Mouse (Mus musculus) midbrain, embryonic 11.5 days (tissue): ENCODE measurements around the gene Zfp831. TPM values are rescaled to one million over a fixed set of nuclear protein-coding genes. Genes with fewer than 3 reads are reported as not detected.
A peak's percentile ranks its signal among the peaks of the same experiment; 100 is the strongest.

ENCODE experiments used
- ATAC-seq: fragments of 200-750 bp; cut with Nextera tagmentation; 2 replicates; pipeline ENCODE4 v1.8.0; 2017; ENCODE audit warnings: moderate TSS enrichment, moderate library complexity; ENCODE audit not compliant: low FRiP score
- DNase-seq: peaks from one replicate; pipeline ENCODE4 v3.0.0; 2015; ENCODE audit warnings: low spot score; ENCODE audit errors: missing footprints
- H3K27ac ChIP-seq: fragments of 300-500 bp; sonication (generic); 2 replicates; pipeline ENCODE4 v1.5.1; 2014; ENCODE audit warnings: low read depth, low read length
- H3K27me3 ChIP-seq: fragments of 300-500 bp; sonication (generic); 2 replicates; pipeline ENCODE4 v1.6.1; 2014; ENCODE audit warnings: mild to moderate bottlenecking, low read length, moderate library complexity, mixed read lengths; ENCODE audit not compliant: control insufficient read depth, insufficient read depth
- H3K36me3 ChIP-seq: fragments of 300-500 bp; sonication (generic); 2 replicates; pipeline ENCODE4 v1.6.1; 2014; ENCODE audit warnings: mild to moderate bottlenecking, low read length, moderate library complexity, mixed read lengths; ENCODE audit not compliant: control insufficient read depth, insufficient read depth
- H3K4me1 ChIP-seq: fragments of 300-500 bp; sonication (generic); 2 replicates; pipeline ENCODE4 v1.6.1; 2014; ENCODE audit warnings: low read length; ENCODE audit not compliant: control insufficient read depth, insufficient read depth
- H3K4me2 ChIP-seq: fragments of 300-500 bp; sonication (generic); 2 replicates; pipeline ENCODE4 v1.6.1; 2014; ENCODE audit warnings: mild to moderate bottlenecking, moderate library complexity
- H3K4me3 ChIP-seq: fragments of 300-500 bp; sonication (generic); 2 replicates; pipeline ENCODE4 v1.5.1; 2014; ENCODE audit warnings: low read depth, low read length
- H3K9ac ChIP-seq: fragments of 300-500 bp; sonication (generic); 2 replicates; pipeline ENCODE4 v1.6.1; 2014; ENCODE audit warnings: low read length
- H3K9me3 ChIP-seq: fragments of 300-500 bp; sonication (generic); 2 replicates; pipeline ENCODE4 v1.6.1; 2016; ENCODE audit warnings: low read length; ENCODE audit not compliant: control insufficient read depth
- WGBS: fragments of 180-500 bp; shearing (Covaris S2); extraction: QIAGEN DNeasy Blood & Tissue Kit; methylation state at CpG from one replicate; pipeline ENCODE4 v1.1.7; 2014; 5-methylcytosine and 5-hydroxymethylcytosine counted together
- polyA plus RNA-seq: library from polyadenylated mRNA; unstranded; fragments of >200 nt; fragmentation: Nextera tagmentation; extraction: Ambion mirVana; gene quantifications from 2 replicates; pipeline ENCODE4 v1.2.1, GENCODE M21; 2014

Zfp831 gene
- polyA plus RNA-seq, 1 experiment from 2014 or later: 0.01 TPM

DNA sequence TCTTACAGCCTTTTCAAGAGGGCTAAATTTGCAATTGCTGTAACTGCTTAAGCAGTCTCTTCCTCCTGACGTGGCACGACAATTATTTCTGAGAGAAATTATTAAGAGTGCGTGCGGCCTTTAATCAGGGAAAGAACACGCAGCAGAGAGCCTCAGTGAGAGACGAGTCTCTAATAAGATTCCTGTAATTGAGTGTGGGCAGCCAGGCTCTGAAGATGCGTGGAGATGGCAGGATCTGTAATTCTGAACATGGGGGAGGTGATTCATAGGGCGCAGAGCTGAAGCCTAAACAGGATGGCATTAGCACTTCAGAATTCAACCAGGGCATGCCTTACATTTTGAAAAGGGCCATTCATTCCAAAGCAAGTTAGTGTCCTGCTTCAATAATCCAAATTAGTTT lies 58.0 kb downstream of the Zfp831 start:
- Histone ChIP-seq H3K4me3 (no peak overlapping the region), H3K9me3 (no peaks in the 10 kb centered on the region), H3K9ac (no peak overlapping the region), H3K4me1 (no peaks in the 10 kb centered on the region), H3K4me2 (no peak overlapping the region), H3K27ac (no peak overlapping the region), H3K27me3 (no peaks in the 10 kb centered on the region), H3K36me3 (no peaks in the 10 kb centered on the region)
- no peak for DNase-seq
- no peak for ATAC-seq
- 79% methylated on average over 8 of the region's 8 CpGs for WGBS

DNA sequence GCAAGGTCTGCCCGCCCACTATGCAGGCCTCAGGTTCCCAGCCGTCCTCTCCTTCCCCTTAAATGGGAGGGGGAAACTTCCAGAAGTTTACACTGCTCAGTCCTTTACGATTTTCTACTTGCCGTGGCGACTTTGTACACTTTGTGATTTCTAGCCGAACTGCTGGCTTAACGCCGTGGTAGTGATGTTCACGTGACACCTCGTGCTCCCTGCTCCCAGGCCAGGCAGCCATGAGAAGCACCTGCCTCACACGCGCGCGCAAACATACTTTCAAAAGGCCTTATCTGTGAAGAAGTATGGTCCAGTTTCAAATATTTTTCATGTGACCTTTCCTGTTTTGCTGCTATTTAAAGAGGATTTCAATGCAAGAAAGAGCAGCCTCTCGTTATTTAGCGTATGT lies 63.8 kb downstream of the Zfp831 start:
- DNase-seq (no peak), ATAC-seq (no peak)
- WGBS: 91% methylated on average over 16 of the region's 16 CpGs
- Histone ChIP-seq H3K4me2 (no peak overlapping the region), H3K4me3 (no peak overlapping the region), H3K36me3 (no peaks in the 10 kb centered on the region), H3K9ac (no peak overlapping the region), H3K4me1 (no peaks in the 10 kb centered on the region), H3K9me3 (no peaks in the 10 kb centered on the region), H3K27me3 (no peaks in the 10 kb centered on the region), H3K27ac (no peak overlapping the region)

DNA sequence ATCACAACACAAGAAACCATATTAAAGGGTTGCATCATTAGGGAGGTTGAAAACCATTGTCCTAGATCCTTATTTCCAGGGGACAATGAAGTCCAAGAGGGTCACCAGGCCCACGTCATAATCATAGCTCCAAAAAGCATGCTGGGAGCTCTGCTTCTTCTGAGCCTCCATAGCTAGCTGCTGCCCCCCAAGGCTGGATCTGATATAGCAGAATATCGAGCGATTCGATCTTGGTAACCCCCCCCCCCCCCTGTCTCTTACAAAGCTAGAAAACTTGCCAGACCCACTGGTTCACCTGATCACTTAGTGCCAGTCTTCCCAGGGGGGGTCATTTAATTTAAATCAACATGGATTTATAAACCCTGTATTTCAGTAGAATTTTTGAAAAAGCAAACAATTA lies 65.3 kb downstream of the Zfp831 start:
- DNase-seq: no peak
- H3K4me3 ChIP-seq: no peak overlapping the region
- H3K27ac ChIP-seq: no peak overlapping the region
- no peak for ATAC-seq
- H3K36me3 ChIP-seq: no peaks in the 10 kb centered on the region
- 83% methylated on average over 4 of the region's 4 CpGs for WGBS
- no peaks in the 10 kb centered on the region for H3K4me1 ChIP-seq
- H3K9me3 ChIP-seq: no peaks in the 10 kb centered on the region
- H3K9ac ChIP-seq: no peak overlapping the region
- H3K4me2 ChIP-seq: no peak overlapping the region
- no peaks in the 10 kb centered on the region for H3K27me3 ChIP-seq

DNA sequence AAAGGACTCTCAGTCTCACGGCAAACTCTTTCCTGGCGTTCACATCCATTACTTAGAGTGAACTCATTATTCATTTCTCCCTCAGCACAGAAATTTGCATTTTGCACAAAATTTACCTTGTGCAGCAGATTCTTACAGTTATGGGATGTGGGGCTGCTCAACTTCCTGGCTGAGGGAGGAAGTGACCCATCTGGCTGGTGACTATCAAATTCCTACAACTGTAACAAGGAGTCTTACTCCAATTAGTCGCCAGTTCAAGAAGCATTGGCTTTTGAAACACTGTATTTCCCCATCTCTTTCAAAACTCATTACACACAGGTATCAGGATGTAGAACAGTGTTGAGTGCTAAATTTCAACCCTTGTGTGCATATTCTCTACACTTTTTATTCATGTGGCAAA lies 66.9 kb downstream of the Zfp831 start:
- H3K36me3 ChIP-seq: no peaks in the 10 kb centered on the region
- H3K9me3 ChIP-seq: no peaks in the 10 kb centered on the region
- DNase-seq (peak; percentile 66), ATAC-seq (no peak)
- H3K4me2 ChIP-seq: no peak overlapping the region
- no peak overlapping the region for H3K4me3 ChIP-seq
- no peak overlapping the region for H3K9ac ChIP-seq
- no peaks in the 10 kb centered on the region for H3K4me1 ChIP-seq
- no peak overlapping the region for H3K27ac ChIP-seq
- H3K27me3 ChIP-seq: no peaks in the 10 kb centered on the region
- WGBS: 77% methylated on average over 3 of the region's 3 CpGs

DNA sequence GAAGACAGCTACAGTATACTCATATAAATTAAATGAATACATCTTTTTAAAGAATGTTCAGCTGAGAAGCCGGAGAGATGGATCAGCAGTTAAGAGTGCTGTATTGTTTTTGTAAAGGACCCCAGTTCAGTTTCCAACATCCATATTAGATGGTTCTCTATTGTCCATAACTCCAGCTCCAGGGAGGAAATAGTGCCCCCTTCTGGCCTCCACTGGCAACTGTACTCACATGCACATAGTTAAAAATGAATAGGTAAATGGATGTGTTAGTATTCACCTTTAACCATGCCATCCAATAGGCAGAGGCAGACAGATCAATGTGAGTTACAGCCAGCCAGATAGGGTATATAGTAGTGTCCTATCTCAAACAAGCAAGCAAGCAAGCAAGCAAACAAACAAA lies 68.7 kb downstream of the Zfp831 start:
- Histone ChIP-seq H3K4me2 (no peak overlapping the region), H3K27me3 (no peaks in the 10 kb centered on the region), H3K4me3 (no peak overlapping the region), H3K4me1 (no peaks in the 10 kb centered on the region), H3K27ac (no peak overlapping the region), H3K9ac (no peak overlapping the region), H3K9me3 (no peaks in the 10 kb centered on the region), H3K36me3 (no peaks in the 10 kb centered on the region)
- DNase-seq: peak; percentile 67
- WGBS: 97% methylated on average over 1 of the region's 1 CpGs
- ATAC-seq: no peak

DNA sequence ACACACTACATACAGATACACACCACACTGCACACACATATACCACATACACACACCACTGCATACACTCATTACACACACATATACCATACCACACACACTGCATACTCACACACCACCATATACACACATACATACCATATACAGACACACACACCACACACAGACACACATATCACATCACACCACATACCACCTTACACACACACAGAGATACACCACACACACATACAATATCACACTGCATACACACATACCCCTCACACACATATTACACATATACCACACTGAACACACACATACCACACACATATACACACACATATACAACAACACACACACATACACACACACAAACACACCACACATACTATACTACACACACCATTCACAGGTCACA lies 72.6 kb downstream of the Zfp831 start:
- no peak overlapping the region for H3K4me2 ChIP-seq
- DNase-seq (peak; percentile 65), ATAC-seq (no peak)
- H3K9ac ChIP-seq: no peak overlapping the region
- no peaks in the 10 kb centered on the region for H3K4me1 ChIP-seq
- H3K4me3 ChIP-seq: no peak overlapping the region
- no peaks in the 10 kb centered on the region for H3K9me3 ChIP-seq
- no peak overlapping the region for H3K27ac ChIP-seq
- H3K36me3 ChIP-seq: no peaks in the 10 kb centered on the region
- H3K27me3 ChIP-seq: no peaks in the 10 kb centered on the region

DNA sequence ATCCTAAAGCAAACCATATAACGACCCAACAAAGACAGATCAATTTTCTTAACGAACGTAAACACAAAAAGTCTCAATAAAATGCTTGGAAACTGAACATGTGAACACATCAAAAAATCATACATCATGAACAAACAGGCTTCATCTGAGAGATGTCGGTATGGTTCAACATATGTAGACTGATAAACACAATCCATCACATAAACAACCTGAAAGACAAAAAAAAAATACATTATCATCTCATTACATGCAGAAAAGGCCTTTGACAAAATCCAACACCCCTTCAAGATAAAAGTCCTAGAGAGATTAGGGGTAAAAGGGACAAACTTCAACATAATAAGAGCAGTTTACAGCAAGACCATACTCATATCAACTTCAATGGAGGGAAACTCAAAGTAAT lies 74.5 kb downstream of the Zfp831 start:
- Histone ChIP-seq H3K4me2 (no peak overlapping the region), H3K9ac (no peak overlapping the region), H3K27me3 (no peaks in the 10 kb centered on the region), H3K36me3 (no peaks in the 10 kb centered on the region), H3K4me1 (no peaks in the 10 kb centered on the region), H3K9me3 (no peaks in the 10 kb centered on the region), H3K27ac (no peak overlapping the region), H3K4me3 (no peak overlapping the region)
- ATAC-seq: no peak
- DNase-seq: no peak
- WGBS: 93% methylated on average over 4 of the region's 4 CpGs

DNA sequence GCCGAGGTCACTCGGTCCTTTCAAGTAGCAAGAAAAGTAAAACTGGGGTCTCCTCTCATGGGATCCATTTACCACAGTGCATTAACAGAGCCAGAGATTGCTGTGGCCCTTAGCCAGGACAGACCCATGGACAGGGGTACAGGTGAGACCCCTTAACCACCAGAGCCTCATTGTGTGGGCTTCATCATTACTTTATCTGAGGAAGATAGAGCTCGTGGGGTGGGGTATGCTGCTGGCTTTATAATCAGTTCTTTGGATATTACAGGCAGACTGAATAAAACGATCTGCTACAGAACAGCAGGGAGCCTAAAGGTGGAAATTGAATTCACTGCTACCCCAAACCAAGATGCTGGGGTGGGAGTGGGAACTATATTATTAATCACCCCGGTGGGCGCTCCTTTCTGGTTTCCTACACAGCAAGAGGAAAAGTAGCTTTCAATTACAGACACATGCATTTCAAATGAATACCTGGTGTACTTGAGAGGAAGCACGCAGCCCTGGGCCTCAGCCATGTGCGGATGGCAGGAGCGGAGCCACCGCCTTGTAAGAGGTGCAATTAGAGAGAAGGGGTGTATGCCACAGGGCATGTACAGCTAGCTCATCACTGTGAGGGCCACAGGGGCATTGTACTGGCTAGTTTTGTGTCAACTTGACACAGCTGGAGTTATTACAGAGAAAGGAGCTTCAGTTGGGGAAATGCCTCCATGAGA lies 83.9 kb downstream of the Zfp831 start:
- Histone ChIP-seq H3K27me3 (no peaks in the 10 kb centered on the region), H3K9ac (no peak overlapping the region), H3K4me1 (no peaks in the 10 kb centered on the region), H3K9me3 (no peaks in the 10 kb centered on the region), H3K36me3 (no peaks in the 10 kb centered on the region), H3K4me2 (no peak overlapping the region), H3K27ac (no peak overlapping the region), H3K4me3 (no peak overlapping the region)
- ATAC-seq (no peak), DNase-seq (no peak)
- WGBS: 83% methylated on average over 10 of the region's 10 CpGs

DNA sequence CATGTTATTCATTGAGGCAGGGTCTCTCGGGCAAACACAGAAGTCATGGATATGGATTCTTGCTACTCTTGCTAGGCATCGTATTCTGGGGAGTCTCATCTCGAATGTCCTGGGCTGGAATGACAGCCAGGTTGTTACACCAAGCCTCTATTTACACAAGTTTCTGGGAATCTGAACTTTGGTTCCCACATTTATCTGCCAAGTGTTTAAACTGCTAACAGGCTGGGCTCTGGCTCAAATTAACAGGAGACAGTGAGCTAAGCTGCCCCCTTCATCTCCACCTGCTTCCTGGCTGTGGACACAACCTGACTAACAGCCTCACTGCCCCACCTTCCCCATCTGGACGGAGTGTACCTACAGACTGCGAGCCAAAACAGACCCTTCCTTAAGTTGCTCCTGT lies 88.6 kb downstream of the Zfp831 start:
- H3K4me1 ChIP-seq: no peaks in the 10 kb centered on the region
- DNase-seq: no peak
- H3K4me2 ChIP-seq: no peak overlapping the region
- no peaks in the 10 kb centered on the region for H3K9me3 ChIP-seq
- no peaks in the 10 kb centered on the region for H3K27me3 ChIP-seq
- no peak for ATAC-seq
- 85% methylated on average over 5 of the region's 5 CpGs for WGBS
- no peak overlapping the region for H3K9ac ChIP-seq
- H3K36me3 ChIP-seq: no peaks in the 10 kb centered on the region
- no peak overlapping the region for H3K27ac ChIP-seq
- H3K4me3 ChIP-seq: no peak overlapping the region
